Mouse (Mus musculus) heart, adult 2 months (tissue): ENCODE data around the gene Pomt1. TPM values are rescaled to one million over a fixed set of nuclear protein-coding genes. Genes with fewer than 3 reads are reported as not detected.

Source experiments
- DNase-seq, 2 experiments: peaks; one replicate each; pipeline ENCODE4 v3.0.0; 2021
- H3K27ac ChIP-seq: fragments of 200-600 bp; 2 replicates; pipeline ENCODE4 v1.8.1; 2022
- H3K27me3 ChIP-seq: fragments of 200-500 bp; 2 replicates; pipeline ENCODE4 v1.6.1; 2012; ENCODE audit warnings: mild to moderate bottlenecking, low read length, inconsistent platforms, mixed read lengths; ENCODE audit not compliant: control insufficient read depth, insufficient read depth
- H3K36me3 ChIP-seq: fragments of 200-500 bp; 2 replicates; pipeline ENCODE4 v1.6.1; 2012; ENCODE audit warnings: low read length, inconsistent platforms; ENCODE audit not compliant: control insufficient read depth, insufficient read depth
- H3K4me1 ChIP-seq: fragments of 200-500 bp; 2 replicates; pipeline ENCODE4 v1.6.1; 2011; ENCODE audit warnings: low read length; ENCODE audit not compliant: control insufficient read depth, insufficient read depth
- H3K4me3 ChIP-seq: fragments of 200-600 bp; 2 replicates; pipeline ENCODE4 v1.8.1; 2022
- H3K79me2 ChIP-seq: fragments of 200-500 bp; replicated peaks from 2 replicates; pipeline ENCODE4 v1.6.1; 2012; ENCODE audit warnings: mild to moderate bottlenecking, inconsistent platforms, low read length, moderate library complexity, mixed read lengths; ENCODE audit not compliant: control insufficient read depth, insufficient read depth
- H3K9ac ChIP-seq: fragments of 200-500 bp; 2 replicates; pipeline ENCODE4 v1.6.1; 2012; ENCODE audit warnings: low read depth, mild to moderate bottlenecking, control low read depth, inconsistent platforms, low read length, mixed read lengths
- CTCF ChIP-seq: fragments of 200-600 bp; IDR thresholded peaks from 2 replicates; pipeline ENCODE4 v1.8.1; 2022; ENCODE audit warnings: antibody characterized with exemption, mild to moderate bottlenecking, moderate library complexity
- EP300 ChIP-seq: fragments of 200-500 bp; IDR thresholded peaks from 2 replicates; pipeline ENCODE4 v1.6.1; 2011; ENCODE audit warnings: low read depth, low read length, control low read depth; ENCODE audit not compliant: insufficient read depth
- POLR2A ChIP-seq: fragments of 200-500 bp; IDR thresholded peaks from 2 replicates; pipeline ENCODE4 v1.6.1; 2011; ENCODE audit warnings: mild to moderate bottlenecking, low read depth, low read length, control low read depth; ENCODE audit not compliant: insufficient read depth
- whole genome bisulfite sequencing: fragments of 180-500 bp; shearing (Covaris S2); methylation state at CpG from one replicate; pipeline ENCODE4 v1.1.7; 2018; 5-methylcytosine and 5-hydroxymethylcytosine counted together
- intact Hi-C: fragments of 180-260 bp; cut with DNase I; formaldehyde crosslinking; loops from one replicate; pipeline ENCODE4 v1.15.1; 2025
- polyA plus RNA-seq: library from polyadenylated mRNA; depleted of rRNA; stranded (reverse); fragments of >200 nt; gene quantifications from 2 replicates; pipeline ENCODE4 v1.2.3, GENCODE M21; 2012
- total RNA-seq, 2 experiments: library from RNA; stranded (reverse); gene quantifications; 2 replicates each; pipeline ENCODE4 v1.2.3; 2021

Pomt1 gene
- total and polyA plus RNA-seq, 3 experiments, result 13.1 to 17.7 (median 16.9) TPM

DNA sequence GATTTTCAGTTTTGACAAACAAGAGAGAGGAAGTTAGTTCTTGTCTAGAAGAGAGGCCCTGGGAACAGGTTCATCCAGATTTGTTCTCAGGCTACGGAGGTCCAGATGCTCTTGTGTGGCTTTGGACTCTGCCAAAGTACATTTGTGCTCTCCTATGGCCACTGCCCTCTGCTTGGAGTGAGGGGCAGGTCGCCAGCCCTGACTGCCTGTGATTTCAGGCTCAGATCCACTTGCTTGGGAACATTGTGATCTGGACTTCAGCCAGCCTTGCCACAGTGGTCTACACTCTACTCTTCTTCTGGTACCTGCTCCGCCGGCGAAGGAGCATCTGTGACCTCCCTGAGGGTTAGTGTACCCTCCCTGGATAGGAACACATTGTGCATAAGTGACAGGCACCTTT is 16.3 kb downstream of the Pomt1 start:
- no peak overlapping the region for H3K4me3 ChIP-seq
- no peak overlapping the region for H3K9ac ChIP-seq
- no peak for DNase-seq
- H3K27me3 ChIP-seq, result no peaks in the 10 kb centered on the region
- WGBS, result 81% methylated on average over 5 of the region's 5 CpGs
- TF ChIP-seq CTCF (no peak), POLR2A (no peak), EP300 (no peak)
- H3K36me3 ChIP-seq, result no peaks in the 10 kb centered on the region
- no peaks in the 10 kb centered on the region for H3K79me2 ChIP-seq
- H3K27ac ChIP-seq, result no peak overlapping the region
- H3K4me1 ChIP-seq, result no peaks in the 10 kb centered on the region; the same call in 1 of the 2 replicates
- intact Hi-C loops, result no loop called here

DNA sequence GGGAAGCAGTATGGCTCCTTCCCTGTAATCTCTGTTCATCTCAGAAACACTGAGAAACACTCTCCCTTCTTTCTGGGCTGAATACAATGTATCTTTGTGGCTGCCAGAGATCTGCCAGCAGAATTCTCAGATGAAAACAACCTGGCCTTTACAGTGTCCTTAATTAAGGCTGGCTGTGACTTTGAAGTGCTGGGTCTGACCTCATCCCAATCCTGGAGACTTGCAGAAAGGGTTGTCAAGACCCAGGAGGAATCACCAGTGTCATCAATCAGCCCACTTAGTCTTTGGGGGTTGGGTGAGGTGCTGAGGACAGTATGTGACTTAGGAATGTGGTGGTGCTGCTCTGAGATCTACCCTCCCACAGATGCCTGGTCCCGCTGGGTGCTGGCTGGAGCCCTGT is 17.0 kb downstream of the Pomt1 start:
- DNase-seq, result no peak
- Histone ChIP-seq H3K36me3 (no peaks in the 10 kb centered on the region), H3K27me3 (no peaks in the 10 kb centered on the region), H3K4me1 (no peaks in the 10 kb centered on the region; the same call in 1 of the 2 replicates), H3K4me3 (no peak overlapping the region), H3K9ac (no peak overlapping the region), H3K27ac (no peak overlapping the region), H3K79me2 (no peaks in the 10 kb centered on the region)
- WGBS, result 94% methylated on average over 1 of the region's 1 CpGs
- intact Hi-C loops, result no loop called here
- TF ChIP-seq CTCF (no peak), EP300 (no peak), POLR2A (no peak)

- intact Hi-C loops, result no loop called here
- peaks cover 3% of the 10 kb centered on the region for H3K4me1 ChIP-seq
- no peaks in the 10 kb centered on the region for H3K36me3 ChIP-seq
- no peak for TF ChIP-seq CTCF
- H3K79me2 ChIP-seq, result no peaks in the 10 kb centered on the region
- no peak overlapping the region for H3K9ac ChIP-seq
- 87% methylated on average over 5 of the region's 5 CpGs for WGBS
- no peak overlapping the region for H3K4me3 ChIP-seq
- no peaks in the 10 kb centered on the region for H3K27me3 ChIP-seq
- DNase-seq, result no peak
- no peak overlapping the region for H3K27ac ChIP-seq
These were observed 18.2 kb downstream of the Pomt1 start for GRCm38 (mm10) chr2:32254563-32254962.

GRCm38 (mm10) chr2:32256273-32256672 is 19.9 kb downstream of the Pomt1 start:
- intact Hi-C loops, result no loop called here

GRCm38 (mm10) chr2:32258887-32259533 is 22.6 kb downstream of the Pomt1 start:
- Histone ChIP-seq H3K9ac (peak overlapping the region; percentile 82), H3K27me3 (no peaks in the 10 kb centered on the region), H3K4me1 (peaks cover 5% of the 10 kb centered on the region), H3K36me3 (no peaks in the 10 kb centered on the region), H3K79me2 (no peaks in the 10 kb centered on the region), H3K27ac (peak overlapping the region; percentile 85), H3K4me3 (peak overlapping the region; percentile 80)
- TF ChIP-seq POLR2A (no peak), EP300 (no peak), CTCF (no peak)
- intact Hi-C loops, result no loop called here
- WGBS, result 51% methylated on average over 6 of the region's 6 CpGs
- no peak for DNase-seq

More at GRCm38 (mm10) chr2:32256273-32256672, 19.9 kb downstream of the Pomt1 start:
- WGBS, result 91% methylated on average over 11 of the region's 11 CpGs
- Histone ChIP-seq H3K36me3 (no peaks in the 10 kb centered on the region), H3K79me2 (no peaks in the 10 kb centered on the region), H3K9ac (no peak overlapping the region), H3K4me1 (peaks cover 5% of the 10 kb centered on the region), H3K4me3 (no peak overlapping the region), H3K27ac (no peak overlapping the region), H3K27me3 (no peaks in the 10 kb centered on the region)
- TF ChIP-seq EP300 (no peak), POLR2A (no peak), CTCF (no peak)
- no peak for DNase-seq

DNA sequence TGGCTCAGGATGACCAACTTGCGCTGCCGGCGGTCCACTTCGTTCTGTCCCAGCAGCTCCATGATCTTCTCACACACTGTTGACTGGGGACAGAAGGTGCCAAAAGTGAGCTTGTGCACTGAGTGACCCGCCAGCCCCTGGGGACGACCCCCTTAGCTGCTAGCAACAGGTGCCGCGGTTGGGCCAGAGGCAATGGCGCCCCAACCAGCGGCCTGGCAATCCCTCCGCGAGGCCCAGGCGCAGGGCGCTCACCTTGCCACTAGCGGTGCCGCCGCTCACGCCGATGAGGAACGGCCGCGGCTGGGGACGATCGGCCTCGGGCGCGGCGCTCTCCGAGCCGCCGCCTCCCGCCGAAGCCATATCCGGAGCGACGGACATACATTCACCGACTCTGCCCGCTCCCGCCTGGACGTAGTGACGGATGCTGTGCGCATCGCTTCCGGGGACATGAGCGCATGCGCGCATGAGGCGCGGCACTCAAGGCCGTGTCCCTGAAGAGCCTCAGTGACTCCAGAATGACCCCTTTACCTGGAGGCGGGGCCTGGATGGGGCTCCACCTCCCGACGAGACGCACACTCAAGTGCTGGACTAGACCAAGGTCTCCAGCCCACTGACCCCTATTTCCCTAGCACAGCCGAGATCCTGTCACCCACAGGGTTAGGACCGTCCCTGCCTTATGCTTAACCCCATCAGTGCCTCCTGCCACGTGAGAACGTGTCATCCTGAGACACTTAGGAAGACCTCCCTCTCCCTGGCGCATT is 23.4 kb downstream of the Pomt1 start, which contains the start of gene Uck1:
Gene Uck1 (minus strand): TSS at position 503 of the 761 bp plus-strand sequence.
- intact Hi-C loops, result no loop called here
- WGBS, result 1% methylated on average over 59 of the region's 59 CpGs
- H3K79me2 ChIP-seq, result no peaks in the 10 kb centered on the region
- H3K27ac ChIP-seq, result peak within 1 kb of the TSS; percentile 85
- peaks cover 5% of the 10 kb centered on the region for H3K4me1 ChIP-seq
- peak; percentile 90 to 94 for DNase-seq
- H3K9ac ChIP-seq, result peak within 1 kb of the TSS; percentile 82
- H3K4me3 ChIP-seq, result peak within 1 kb of the TSS; percentile 80
- peak; percentile 81 for TF ChIP-seq POLR2A
- TF ChIP-seq EP300, result 0 out of 2 replicates have a peak, but pooled peaks have one; percentile 14
- TF ChIP-seq CTCF, result 0 out of 2 replicates have a peak, but pooled peaks have one; percentile 13
- no peaks in the 10 kb centered on the region for H3K36me3 ChIP-seq
- H3K27me3 ChIP-seq, result no peaks in the 10 kb centered on the region
